Mouse (Mus musculus): Measurements from ENCODE around the gene Armc10. TPM values are rescaled to one million over a fixed set of nuclear protein-coding genes. Genes with fewer than 3 reads are reported as not detected.
"Not testable (repeated sequence)": the region's sequence is repeated elsewhere in the genome, so short reads cannot be mapped to it uniquely, and the experiment has no call there.

Armc10 gene
- polyA plus RNA-seq, 1 experiment from 2014 or later: 37.2 TPM

GRCm38 (mm10) chr5:21699555-21699954, 53.9 kb downstream of the Armc10 start:
- H3K4me2 ChIP-seq (replicated peaks); H3K9ac ChIP-seq; H3K9me3 ChIP-seq; H3K27me3 ChIP-seq (replicated peaks); H3K4me1 ChIP-seq (replicated peaks); ATAC-seq; H3K36me3 ChIP-seq; H3K4me3 ChIP-seq (replicated peaks); H3K27ac ChIP-seq: not testable (repeated sequence)
- WGBS: 92% methylated on average over 3 of the region's 3 CpGs

GRCm38 (mm10) chr5:21700272-21700821, 54.7 kb downstream of the Armc10 start:
- Histone ChIP-seq H3K36me3 (no peaks in the 10 kb centered on the region), H3K4me3 (replicated peaks) (peak overlapping the region; percentile 72), H3K9ac (no peak overlapping the region), H3K4me1 (replicated peaks) (no peaks in the 10 kb centered on the region), H3K4me2 (replicated peaks) (peak overlapping the region; percentile 65), H3K27ac (no peak overlapping the region), H3K9me3 (no peaks in the 10 kb centered on the region), H3K27me3 (replicated peaks) (no peaks in the 10 kb centered on the region)
- no peak for ATAC-seq
- 15% methylated on average over 10 of the region's 10 CpGs for WGBS

- peak overlapping the region; percentile 58; the same call in 1 of the 2 replicates for H3K27ac ChIP-seq
- no peaks in the 10 kb centered on the region for H3K4me1 ChIP-seq (replicated peaks)
- peak overlapping the region; percentile 72 for H3K4me3 ChIP-seq (replicated peaks)
- H3K9me3 ChIP-seq: no peaks in the 10 kb centered on the region
- under 1% methylated on average over 22 of the region's 22 CpGs for WGBS
- H3K27me3 ChIP-seq (replicated peaks): no peaks in the 10 kb centered on the region
- H3K9ac ChIP-seq: peak overlapping the region; percentile 33
- peak; percentile 53; the same call in 1 of the 2 replicates for ATAC-seq
- H3K36me3 ChIP-seq: no peaks in the 10 kb centered on the region
- H3K4me2 ChIP-seq (replicated peaks): peak overlapping the region; percentile 65
Observed at GRCm38 (mm10) chr5:21700934-21701333, 55.3 kb downstream of the Armc10 start.

- Histone ChIP-seq H3K4me1 (replicated peaks) (no peaks in the 10 kb centered on the region), H3K27ac (peak within 1 kb of the TSS; percentile 98), H3K36me3 (no peaks in the 10 kb centered on the region), H3K4me2 (replicated peaks) (peak within 1 kb of the TSS; percentile 65), H3K27me3 (replicated peaks) (no peaks in the 10 kb centered on the region), H3K4me3 (replicated peaks) (peak within 1 kb of the TSS; percentile 72), H3K9ac (peak within 1 kb of the TSS; percentile 91), H3K9me3 (no peaks in the 10 kb centered on the region)
- ATAC-seq: peak; percentile 99
- under 1% methylated on average over 40 of the region's 59 CpGs for WGBS
Observed at GRCm38 (mm10) chr5:21701351-21702008, 55.9 kb downstream of the Armc10 start, which contains the start of gene Napepld. Gene Napepld (minus strand): TSS chr5:21701396.

- H3K27ac ChIP-seq: peak overlapping the region; percentile 98
- H3K4me1 ChIP-seq (replicated peaks): no peaks in the 10 kb centered on the region
- H3K9me3 ChIP-seq: no peaks in the 10 kb centered on the region
- no peaks in the 10 kb centered on the region for H3K36me3 ChIP-seq
- no peak for ATAC-seq
- H3K4me3 ChIP-seq (replicated peaks): peak overlapping the region; percentile 72
- peak overlapping the region; percentile 65 for H3K4me2 ChIP-seq (replicated peaks)
- H3K9ac ChIP-seq: peak overlapping the region; percentile 91
- no peaks in the 10 kb centered on the region for H3K27me3 ChIP-seq (replicated peaks)
- WGBS: 51% methylated on average over 2 of the region's 2 CpGs
Observed at GRCm38 (mm10) chr5:21702009-21702364, 56.4 kb downstream of the Armc10 start.

- Histone ChIP-seq H3K9me3 (no peaks in the 10 kb centered on the region), H3K27me3 (replicated peaks) (no peaks in the 10 kb centered on the region), H3K4me1 (replicated peaks) (no peaks in the 10 kb centered on the region), H3K27ac (peak overlapping the region; percentile 36; the same call in 1 of the 2 replicates), H3K9ac (no peak overlapping the region), H3K36me3 (no peaks in the 10 kb centered on the region), H3K4me3 (replicated peaks) (no peak overlapping the region), H3K4me2 (replicated peaks) (no peak overlapping the region)
- WGBS: 61% methylated on average over 6 of the region's 6 CpGs
- no peak for ATAC-seq
Observed at GRCm38 (mm10) chr5:21702873-21703475, 57.4 kb downstream of the Armc10 start.

GRCm38 (mm10) chr5:21703708-21704107, 58.1 kb downstream of the Armc10 start:
- ATAC-seq: no peak
- 70% methylated on average over 3 of the region's 3 CpGs for WGBS
- Histone ChIP-seq H3K4me1 (replicated peaks) (no peaks in the 10 kb centered on the region), H3K4me2 (replicated peaks) (no peak overlapping the region), H3K9ac (no peak overlapping the region), H3K27me3 (replicated peaks) (no peaks in the 10 kb centered on the region), H3K9me3 (no peaks in the 10 kb centered on the region), H3K4me3 (replicated peaks) (no peak overlapping the region), H3K27ac (no peak overlapping the region), H3K36me3 (no peaks in the 10 kb centered on the region)

GRCm38 (mm10) chr5:21706546-21706945, 60.9 kb downstream of the Armc10 start:
- H3K27me3 ChIP-seq (replicated peaks): no peaks in the 10 kb centered on the region
- no peak overlapping the region for H3K9ac ChIP-seq
- H3K36me3 ChIP-seq: no peaks in the 10 kb centered on the region
- no peak for ATAC-seq
- H3K4me3 ChIP-seq (replicated peaks): no peak overlapping the region
- H3K27ac ChIP-seq: no peak overlapping the region
- H3K9me3 ChIP-seq: no peaks in the 10 kb centered on the region
- no peak overlapping the region for H3K4me2 ChIP-seq (replicated peaks)
- 87% methylated on average over 4 of the region's 4 CpGs for WGBS
- no peaks in the 10 kb centered on the region for H3K4me1 ChIP-seq (replicated peaks)

- H3K9me3 ChIP-seq; H3K36me3 ChIP-seq; H3K27me3 ChIP-seq (replicated peaks); H3K27ac ChIP-seq; H3K4me3 ChIP-seq (replicated peaks); ATAC-seq; H3K9ac ChIP-seq; H3K4me1 ChIP-seq (replicated peaks); H3K4me2 ChIP-seq (replicated peaks): not testable (repeated sequence)
- 87% methylated on average over 8 of the region's 8 CpGs for WGBS
Observed at GRCm38 (mm10) chr5:21708011-21708410, 62.4 kb downstream of the Armc10 start.

Other genes starting within 250 kb of the Armc10 start
- gene Ccdc146, start 221.1 kb upstream of the Armc10 start, polyA plus RNA-seq (2015; fragmentation: Nextera tagmentation; extraction: Ambion mirVana): 0.24 TPM in 2 replicates
- gene Fam185a, start 220.9 kb upstream of the Armc10 start, polyA plus RNA-seq (2015; fragmentation: Nextera tagmentation; extraction: Ambion mirVana): 9.7 and 10.4 TPM in 2 replicates
- gene Lrrc17, start 102.3 kb upstream of the Armc10 start, polyA plus RNA-seq (2015; fragmentation: Nextera tagmentation; extraction: Ambion mirVana): 38.2 and 43.3 TPM in 2 replicates
- 0.11 and 0.20 TPM in 2 replicates for gene Fbxl13, start 179 bp upstream of the Armc10 start, polyA plus RNA-seq (2015; fragmentation: Nextera tagmentation; extraction: Ambion mirVana)
- gene Napepld, start 55.6 kb downstream of the Armc10 start, polyA plus RNA-seq (2015; fragmentation: Nextera tagmentation; extraction: Ambion mirVana): 3.4 TPM in 2 replicates
- 80.7 and 88.8 TPM in 2 replicates for gene Pmpcb, start 91.3 kb downstream of the Armc10 start, polyA plus RNA-seq (2015; fragmentation: Nextera tagmentation; extraction: Ambion mirVana)
- gene Dnajc2, start 139.4 kb downstream of the Armc10 start, polyA plus RNA-seq (2015; fragmentation: Nextera tagmentation; extraction: Ambion mirVana): 76.3 and 88.1 TPM in 2 replicates
- 165 and 175 TPM in 2 replicates for gene Psmc2, start 139.5 kb downstream of the Armc10 start, polyA plus RNA-seq (2015; fragmentation: Nextera tagmentation; extraction: Ambion mirVana)
- not detected in 2 replicates for gene Slc26a5, start 219.8 kb downstream of the Armc10 start, polyA plus RNA-seq (2015; fragmentation: Nextera tagmentation; extraction: Ambion mirVana)

Measured in intestine, embryonic 15.5 days (tissue).